Mouse (Mus musculus) WW6 (cell line): ENCODE measurements around the gene Nxpe4.

Source experiments
- DNase-seq: peaks from one replicate; pipeline ENCODE4 v3.0.0-alpha.2; 2013; ENCODE audit warnings: low read depth, low spot score

The Nxpe4 gene

DNA sequence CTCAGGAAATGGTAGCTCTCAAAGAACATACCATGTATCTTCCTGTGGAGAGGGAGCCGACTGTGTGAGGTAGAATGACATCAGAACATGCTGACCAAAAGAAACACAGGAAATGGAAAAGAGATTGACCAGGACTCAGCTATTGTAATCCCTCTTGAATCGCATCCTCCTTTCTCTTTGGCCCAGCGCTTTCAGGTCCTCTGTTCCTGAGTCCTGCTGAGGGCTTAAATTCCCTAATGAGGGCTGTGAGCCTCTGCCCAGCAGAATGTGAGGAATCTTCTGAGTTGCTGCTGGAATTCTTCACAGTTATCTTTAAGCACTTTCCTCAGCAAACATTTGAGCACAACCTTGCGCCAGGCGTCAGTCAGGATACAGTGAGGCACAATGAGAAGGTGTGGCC is 78.6 kb downstream of the Nxpe4 start:
- DNase-seq = no peak

DNA sequence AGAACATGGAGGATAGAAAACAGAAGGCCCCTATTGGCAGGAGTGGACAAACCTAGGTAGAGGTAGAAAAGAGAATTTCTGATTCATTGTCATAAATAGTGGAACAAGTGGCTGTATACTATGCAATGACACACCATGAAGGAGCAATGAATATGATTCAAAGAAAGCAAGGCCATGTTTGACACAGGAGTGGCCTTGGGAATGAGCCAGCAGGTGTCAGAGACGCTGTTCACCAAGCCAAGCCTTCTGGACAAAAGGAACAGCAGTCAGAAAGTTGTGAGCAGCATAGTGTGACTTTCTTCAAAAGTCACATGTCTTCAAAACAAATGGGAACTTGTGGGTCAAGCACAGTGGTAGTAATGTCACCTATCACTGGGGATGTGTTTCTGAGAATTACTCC is 80.0 kb downstream of the Nxpe4 start:
- DNase-seq = no peak

DNA sequence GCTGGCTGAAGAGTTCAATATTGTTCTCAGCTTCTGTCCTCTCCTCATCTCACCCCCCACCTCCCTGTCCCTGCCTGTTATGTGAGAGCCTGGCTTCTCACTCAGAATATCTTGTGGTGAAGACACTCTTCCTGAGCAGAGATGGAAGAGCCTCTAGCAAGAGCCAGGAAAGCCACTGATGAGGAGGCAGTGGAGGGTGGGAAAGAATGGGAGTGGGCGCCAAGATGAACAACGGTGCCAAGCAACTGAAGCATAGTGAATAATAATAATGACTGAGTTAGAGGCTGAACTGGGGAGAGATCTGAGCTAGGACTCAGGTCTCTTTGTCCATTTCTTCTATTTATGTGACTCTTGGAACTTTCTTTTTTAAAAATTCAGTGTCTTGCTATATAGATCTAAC is 80.9 kb downstream of the Nxpe4 start:
- DNase-seq = no peak

DNA sequence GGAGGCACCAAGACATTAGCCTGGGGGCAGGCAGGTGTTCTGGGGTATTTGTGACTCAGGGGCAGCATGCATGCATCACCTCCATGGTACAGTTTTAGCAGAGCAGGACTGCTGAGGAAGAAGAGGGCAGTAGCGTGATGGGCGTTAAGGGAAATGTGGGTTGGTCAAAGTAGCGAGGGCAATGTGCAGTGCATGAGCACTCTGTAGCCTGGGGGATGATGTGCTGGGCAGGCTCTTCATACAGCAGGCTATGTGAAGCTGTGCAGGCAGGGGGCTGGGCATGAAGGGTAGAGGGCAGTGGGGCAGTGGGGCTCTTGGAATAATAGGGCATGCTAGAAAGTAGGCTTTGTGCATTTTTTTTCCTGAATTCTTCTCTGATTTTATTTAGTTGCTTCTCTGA is 82.4 kb downstream of the Nxpe4 start:
- no peak for DNase-seq

DNA sequence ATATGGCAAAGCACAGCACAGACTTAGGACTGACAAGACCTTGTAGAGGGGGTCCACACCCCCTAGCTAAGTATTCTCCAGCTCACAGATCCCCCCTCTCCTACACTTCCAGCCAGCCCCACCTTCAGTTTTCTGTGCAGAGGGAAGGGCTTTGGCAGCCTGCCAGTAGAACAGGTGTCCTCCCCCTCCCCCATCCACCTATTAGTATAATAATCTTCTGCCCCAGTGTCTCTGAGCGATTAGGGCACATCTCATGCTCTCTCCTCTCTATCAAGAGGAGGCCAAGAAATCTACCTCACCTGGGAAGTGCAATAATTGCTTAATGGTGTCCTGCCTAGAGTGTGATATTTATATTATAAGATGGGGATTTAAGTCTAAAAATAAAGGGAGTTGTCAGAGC is 83.7 kb downstream of the Nxpe4 start:
- DNase-seq = no peak

DNA sequence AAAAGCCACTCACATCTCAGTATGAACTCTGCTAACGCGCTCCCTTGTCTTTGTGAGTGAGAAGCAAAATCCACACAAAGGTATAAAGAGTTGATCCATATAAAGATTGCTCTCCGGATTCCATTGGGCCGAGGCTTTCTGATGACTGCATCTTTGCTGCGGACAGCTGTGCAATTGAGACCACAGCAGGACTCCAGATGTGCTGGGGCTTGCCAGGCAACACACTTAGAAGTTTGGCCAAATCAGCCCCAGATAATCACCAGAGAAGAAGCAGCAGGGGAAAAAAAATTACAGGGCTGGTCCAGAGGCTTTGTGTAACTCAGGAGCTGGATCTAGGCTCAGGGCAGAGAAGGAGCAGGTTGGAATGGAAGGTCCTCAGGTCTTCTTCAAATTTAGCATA is 85.5 kb downstream of the Nxpe4 start:
- no peak for DNase-seq

DNA sequence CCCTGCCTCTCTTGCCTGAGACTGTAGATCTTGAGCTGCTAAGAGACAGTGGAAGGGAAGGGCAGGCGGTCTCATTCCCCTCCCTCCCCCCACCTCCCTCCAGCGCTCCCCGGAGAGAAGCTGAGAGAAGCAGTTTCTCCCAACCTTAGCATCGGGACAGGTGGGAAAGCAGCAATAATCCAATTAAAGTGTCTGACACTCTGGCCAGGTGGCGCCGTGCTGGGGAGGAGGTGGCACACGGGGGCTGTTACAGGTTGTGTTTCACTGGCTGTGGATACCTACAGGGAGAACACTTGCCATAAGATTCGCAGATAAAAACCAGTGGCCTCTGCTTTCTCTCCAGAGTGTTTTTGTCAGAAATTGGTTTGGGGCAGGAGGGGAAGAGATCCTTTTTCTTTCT is 90.4 kb downstream of the Nxpe4 start:
- no peak for DNase-seq

DNA sequence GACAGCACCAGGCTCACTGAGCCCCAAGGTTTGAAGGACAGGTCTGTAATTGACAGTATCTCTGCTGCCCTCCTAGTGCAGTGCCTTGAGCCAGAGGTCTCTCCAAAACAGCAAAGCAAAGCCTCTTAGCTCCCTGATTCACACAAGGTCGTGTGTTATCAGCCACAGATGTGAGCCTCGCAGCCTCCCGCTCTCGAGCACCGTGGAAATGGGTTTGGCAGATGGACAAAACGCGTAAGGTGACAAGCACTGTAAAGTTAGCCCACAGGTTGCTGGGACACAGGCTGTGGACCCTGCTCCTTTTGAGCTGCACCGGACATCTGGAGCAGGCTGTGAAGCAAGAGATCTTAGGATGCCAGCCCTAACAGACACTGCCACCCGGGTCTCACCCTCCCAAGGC is 95.2 kb downstream of the Nxpe4 start:
- DNase-seq = no peak

DNA sequence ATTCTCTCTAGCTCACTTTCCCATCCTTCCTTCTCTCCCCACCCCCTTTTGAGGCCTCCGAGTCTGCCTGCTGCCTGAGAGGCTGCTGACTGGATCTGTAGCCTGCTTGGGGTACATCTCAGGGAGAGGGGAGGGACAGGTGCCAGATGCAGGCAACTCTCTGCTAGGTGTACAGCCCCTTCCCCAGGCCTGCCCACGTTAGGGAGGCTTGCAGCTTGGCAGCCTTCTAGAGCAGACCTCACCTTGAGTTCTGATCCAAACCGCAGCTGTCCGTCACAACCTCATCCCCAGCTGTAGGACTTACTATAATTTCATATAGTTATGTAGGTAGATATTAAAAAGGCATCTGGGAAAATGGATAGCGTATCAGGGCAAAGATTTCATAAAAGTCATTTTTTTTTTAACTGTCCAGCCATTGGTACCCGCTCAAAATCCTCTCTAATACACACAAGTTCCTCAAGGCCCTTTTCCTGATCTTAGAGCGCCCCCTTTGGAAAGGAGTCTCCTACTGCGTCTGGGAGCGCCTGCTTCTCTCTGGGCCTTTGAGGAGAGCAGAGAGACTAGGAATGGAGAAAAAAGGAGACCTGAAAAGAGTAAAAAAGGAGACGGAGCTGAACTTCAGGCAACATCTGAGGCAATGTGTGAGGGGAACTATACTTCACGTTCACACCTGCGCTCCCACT is 96.1 kb downstream of the Nxpe4 start:
- DNase-seq = peak; percentile 16

DNA sequence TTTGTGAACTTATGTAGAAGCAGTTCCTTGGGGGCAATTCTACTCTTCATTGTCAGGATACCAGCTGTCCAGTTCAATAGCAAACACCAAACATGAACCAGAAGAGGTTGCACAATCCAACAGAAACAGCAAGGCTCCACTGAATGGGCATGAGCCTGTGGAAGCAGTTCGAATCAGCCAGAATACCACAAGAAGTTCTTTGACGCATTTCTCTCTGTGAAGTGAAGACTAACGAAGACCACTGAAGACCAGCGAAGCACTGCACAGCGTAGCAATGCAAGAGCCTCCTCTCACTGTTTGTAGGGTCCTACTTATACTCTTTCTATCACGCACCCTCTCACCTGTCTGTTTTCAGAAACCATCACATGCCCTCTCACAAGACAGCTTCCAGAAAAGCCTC is 102.8 kb downstream of the Nxpe4 start:
- no peak for DNase-seq

DNA sequence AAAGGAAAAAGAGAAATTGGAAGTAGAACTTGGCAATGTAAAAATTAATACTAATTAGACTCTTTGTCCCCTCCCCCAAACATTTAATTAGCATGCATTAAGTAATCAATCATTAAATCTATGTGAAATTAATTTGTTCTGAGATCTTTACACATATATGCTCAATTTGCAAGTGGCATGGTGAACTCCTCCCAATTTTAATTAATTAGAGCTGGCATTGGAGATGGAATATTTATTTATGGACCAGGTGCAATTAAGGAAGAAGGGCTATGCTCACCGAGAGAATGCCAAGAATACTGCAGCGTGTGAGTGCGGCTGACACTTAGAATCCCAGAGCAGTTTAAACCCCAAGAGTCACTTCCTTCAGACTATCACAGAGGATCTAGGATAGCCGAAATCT is 103.7 kb downstream of the Nxpe4 start:
- DNase-seq = no peak

DNA sequence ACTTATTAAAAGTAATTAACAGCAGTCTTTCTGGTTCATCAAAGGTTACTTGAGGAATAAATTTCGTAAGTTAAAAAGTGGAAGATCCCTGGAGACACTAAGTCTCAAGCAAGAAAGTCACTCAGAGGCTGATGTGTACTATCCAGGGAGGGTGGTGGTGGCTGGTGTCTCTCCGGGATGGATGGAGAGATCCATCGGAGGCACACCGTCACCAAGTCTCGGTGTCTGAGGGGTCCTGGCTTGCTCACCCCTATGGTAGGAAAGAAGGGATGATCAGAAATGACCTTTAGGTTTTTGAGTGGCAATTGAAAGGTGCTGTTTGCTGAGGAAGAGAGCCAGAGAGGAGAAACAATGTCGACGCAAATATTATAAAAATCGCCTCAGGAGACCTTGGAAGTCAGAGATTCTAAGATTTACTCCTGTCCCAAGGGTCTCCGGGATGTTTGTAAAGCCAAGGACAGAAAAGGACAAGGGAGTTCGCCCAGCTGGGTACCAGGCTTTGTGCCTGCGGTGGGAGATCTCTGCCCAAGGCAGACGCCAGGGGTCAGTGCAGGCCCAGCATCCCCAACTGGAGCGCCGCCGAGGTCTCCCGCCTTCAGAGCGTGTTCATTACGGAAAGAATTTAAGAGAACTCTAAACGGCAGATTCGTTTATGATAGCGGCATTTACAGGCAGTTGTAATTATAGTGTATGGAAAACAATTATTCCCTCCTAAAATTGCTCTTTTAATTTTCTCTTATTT is 104.6 kb downstream of the Nxpe4 start:
- peak; percentile 40 for DNase-seq

DNA sequence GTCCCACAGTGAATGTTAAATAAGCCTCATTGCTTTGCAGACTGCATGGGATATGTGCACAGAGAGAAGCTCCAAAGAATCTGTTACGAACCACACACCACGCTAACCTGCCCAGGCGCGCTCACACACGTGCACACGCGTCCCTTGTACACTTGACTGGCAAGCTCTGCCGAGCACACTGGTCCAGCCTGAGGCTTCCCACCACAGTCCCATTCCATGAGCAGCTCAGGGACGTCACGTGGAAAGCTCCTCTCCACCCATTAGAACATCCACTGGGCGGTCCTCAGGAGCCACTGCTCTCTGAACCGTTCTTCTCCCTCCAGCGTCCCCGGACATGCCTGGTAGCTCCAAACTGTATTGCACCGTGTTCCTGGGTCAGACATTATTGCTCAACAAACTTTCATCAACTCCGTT is 105.2 kb downstream of the Nxpe4 start:
- peak; percentile 22 for DNase-seq

DNA sequence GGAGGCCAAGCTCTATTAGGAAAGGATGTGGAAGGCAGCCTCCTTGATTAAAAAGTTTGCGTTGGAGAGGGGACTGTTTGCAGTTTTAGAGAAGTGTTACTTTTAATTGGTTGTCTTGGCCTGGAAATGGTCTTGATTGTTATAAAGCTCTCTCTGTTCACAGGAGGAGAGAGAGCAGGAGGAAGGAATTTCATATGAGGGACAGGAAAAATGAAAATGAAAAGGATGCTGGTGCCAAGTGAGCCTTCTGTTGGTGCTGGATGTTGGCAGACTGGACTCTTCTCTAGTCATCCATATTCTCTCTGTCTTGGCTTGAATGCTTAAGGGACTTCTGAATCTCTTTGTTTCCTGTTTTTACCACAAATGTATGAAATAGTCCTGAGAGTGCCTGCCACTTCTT is 106.1 kb downstream of the Nxpe4 start:
- DNase-seq = no peak

DNA sequence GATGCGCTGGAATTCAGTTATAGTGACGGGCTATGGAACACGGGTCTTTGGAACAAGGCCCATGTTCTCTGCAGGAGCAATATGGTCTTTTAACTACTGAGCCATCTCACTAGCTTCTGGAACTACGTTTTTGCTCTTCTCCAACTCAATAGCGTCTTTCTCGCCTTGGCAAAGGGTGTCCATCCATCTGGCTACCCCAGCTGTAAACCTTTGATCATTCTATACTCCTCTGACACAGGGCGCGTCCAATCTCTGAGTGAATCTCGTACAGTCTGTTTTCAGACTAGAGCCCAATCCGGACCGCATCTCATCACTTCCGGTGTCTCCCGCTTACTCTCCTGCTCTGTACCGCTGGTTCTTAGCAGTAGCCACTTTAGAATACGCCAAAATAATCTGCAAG is 115.0 kb downstream of the Nxpe4 start:
- no peak for DNase-seq

DNA sequence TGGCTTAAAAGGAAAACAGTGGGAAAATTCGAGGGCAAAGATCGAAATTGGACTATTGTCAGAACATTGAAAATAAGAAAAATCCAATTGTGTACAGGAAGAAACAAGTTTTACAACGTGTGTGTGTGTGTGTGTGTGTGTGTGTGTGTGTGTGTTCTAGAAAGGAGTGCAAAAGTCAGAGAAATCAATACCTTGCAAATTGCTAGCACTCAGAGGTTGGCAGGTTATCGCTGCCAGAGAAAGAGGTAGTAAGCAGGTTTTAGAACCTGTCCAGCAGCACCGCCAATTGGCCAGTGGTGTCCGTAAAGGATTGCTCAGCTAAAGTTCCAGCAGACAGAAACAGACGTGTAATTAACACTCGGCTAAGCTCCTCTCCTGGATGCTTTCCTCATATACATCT is 122.4 kb downstream of the Nxpe4 start:
- no peak for DNase-seq

DNA sequence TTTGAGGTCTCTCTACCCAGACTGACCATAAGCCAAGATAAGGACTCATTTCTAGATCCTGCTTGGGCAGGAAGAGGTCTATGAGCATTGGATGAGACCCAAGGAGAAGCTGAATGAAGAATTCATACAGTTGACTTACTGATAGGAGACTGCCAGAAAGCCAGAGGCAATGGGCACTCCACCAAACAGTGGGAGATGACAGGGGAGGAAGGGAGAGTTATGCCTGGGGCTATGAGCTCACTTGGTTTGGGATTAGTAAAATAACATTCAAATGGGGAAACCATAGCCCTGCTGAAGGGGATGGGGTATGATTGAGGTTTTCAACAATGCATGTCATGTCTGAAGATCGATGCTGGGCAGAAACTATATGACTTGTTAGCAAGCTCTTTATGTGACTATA is 128.5 kb downstream of the Nxpe4 start:
- no peak for DNase-seq

DNA sequence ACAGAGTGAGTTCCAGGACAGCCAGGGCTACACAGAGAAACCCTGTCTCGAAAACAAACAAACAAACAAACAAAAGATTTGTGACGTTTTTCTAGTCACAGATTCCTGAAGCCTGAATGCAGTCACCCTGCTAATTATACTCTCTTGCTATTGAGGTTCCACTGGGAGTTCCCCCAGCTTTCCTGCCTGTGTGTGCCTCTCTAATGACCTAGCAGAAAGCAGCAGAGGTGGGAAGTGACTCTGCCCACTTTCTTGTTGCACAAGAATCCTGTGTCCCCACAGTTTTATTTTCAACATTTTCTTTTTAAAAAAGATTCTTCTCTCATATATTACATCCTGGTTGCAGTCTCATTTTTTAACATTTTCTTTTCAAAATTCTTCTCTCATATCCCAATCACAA is 132.9 kb downstream of the Nxpe4 start:
- DNase-seq = no peak

DNA sequence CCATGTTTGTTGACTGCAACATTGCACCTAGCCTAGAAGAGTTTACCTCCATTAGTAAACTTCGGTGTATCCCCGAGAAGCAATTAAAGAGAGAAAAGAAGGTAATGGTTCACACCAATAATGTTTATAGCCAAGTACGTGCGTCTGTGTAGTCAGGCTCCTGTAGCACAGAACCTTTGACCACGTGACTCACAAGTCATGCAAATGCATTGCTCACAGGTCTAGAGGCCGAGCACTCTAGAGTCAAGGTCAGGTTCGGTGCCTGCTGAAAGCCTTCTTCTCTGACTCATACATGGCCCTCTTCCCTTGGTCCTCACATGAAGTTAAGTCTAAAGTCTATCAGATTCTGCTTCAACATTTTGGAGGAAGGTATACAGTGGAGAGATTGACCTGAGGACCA is 137.2 kb downstream of the Nxpe4 start:
- no peak for DNase-seq

DNA sequence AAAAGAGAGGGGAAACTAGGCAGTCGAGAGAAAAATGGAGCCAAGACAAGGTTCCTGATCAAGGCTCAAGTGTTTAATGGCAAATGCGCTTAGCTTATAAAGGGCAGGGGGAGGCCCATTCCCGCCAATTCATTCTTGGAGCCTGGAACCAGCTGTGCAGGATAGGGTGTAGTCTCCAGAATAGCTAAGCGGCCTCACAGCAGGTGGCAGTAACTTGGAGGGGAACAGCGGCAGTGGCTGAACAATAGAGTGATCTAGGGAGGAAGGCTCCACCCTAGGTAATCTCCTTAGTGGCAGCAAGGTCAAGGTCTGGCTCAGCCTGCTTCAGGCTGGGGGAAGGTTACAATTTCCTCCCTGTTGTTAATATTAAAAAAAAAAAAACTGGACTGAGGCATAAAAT is 141.7 kb downstream of the Nxpe4 start:
- DNase-seq = peak; percentile 70

DNA sequence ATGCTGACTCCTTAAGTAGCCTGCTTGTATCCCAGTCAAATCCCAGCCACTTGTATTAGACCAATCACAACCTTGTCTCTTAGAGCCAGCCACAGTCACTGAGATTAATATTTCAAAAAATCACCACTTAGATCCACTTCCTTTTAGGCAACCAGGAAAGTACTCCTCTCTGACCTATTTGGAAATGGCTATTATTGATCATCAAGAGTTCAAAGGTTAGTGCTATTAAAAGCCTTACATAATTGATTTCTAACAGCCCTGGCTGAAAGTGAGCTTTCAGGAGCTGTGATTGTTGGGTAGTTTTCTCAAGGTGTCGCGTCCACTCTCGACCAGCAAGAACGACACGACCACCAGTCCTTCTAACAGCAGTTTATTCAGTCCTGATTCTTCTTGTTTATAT is 149.4 kb downstream of the Nxpe4 start:
- no peak for DNase-seq

DNA sequence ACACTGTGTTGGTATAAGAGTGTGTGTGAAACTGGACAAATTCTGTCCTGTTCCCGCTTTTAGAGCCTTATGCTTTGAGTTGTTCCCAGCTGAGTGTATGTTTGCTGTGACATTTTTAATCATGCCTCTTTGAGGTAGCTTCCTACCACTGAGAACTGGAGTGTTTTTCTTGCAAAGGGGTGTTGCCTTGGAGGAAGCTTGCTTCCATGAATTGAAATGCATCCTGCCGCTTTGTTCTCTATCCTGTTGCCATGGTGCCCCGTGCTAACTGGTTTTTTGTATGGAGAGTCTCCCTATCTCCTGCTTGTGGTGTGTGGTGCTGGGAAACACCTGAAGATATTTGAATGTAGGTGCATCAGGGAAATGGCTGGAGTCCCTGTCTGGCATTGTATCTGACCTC is 152.4 kb downstream of the Nxpe4 start:
- DNase-seq = no peak

DNA sequence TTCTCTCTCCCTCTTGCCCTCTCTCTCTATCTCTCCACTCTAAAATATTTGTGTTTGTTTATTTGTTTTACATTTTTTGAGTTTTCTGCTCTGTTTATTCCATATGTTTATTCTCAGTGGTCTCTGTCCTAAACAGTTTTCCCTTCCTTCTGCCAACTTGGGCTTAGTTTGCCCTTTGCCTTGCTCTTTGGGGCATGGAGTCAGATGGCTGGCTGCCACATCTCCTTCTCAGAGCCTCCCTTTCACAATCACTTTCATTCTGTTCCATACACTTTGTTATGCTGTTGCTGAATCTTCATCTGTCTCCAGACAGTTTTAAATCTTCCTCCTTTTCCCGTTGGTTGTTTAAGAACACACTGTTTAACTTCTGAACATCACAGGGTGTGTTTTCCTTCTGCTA is 154.0 kb downstream of the Nxpe4 start:
- no peak for DNase-seq

DNA sequence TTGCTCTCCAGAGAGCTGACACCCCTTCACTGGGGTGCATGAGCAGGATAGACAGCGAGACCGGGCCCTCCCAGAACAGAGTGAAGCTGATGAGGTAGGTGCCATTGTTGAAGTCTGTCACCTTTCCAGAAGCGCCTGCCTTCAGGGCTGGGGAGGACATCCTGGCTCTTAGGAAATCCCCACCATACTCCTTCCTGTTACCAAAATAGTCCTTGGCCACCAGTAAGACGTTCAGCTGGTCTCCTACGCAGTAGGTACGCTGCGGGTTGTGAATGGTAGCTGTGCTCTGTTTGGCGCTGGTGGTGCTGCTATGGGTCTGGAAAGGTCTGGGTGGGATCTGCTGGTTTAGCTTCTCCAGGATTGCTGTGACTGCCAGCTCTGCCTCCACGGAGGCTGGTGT is 164.5 kb downstream of the Nxpe4 start:
- no peak for DNase-seq
